Mouse (Mus musculus) neural tube, embryonic 14.5 days (tissue): ENCODE measurements around the gene Ing1. TPM values are rescaled to one million over a fixed set of nuclear protein-coding genes. Genes with fewer than 3 reads are reported as not detected.

Experiments used
- ATAC-seq: fragments of 200-750 bp; cut with Nextera tagmentation; 2 replicates; pipeline ENCODE4 v1.8.0; 2017; ENCODE audit warnings: low read depth, mild to moderate bottlenecking, moderate TSS enrichment, moderate library complexity
- H3K27ac ChIP-seq: fragments of 300-500 bp; sonication (generic); 2 replicates; pipeline ENCODE4 v1.5.1; 2014; ENCODE audit warnings: low read depth, mild to moderate bottlenecking, control low read depth, low read length, moderate library complexity, mixed read lengths
- H3K27me3 ChIP-seq: fragments of 300-500 bp; sonication (generic); 2 replicates; pipeline ENCODE4 v1.6.1; 2014; ENCODE audit warnings: low read length; ENCODE audit not compliant: control insufficient read depth, insufficient read depth
- H3K36me3 ChIP-seq: fragments of 300-500 bp; sonication (generic); 2 replicates; pipeline ENCODE4 v1.6.1; 2014; ENCODE audit warnings: low read length, mixed read lengths; ENCODE audit not compliant: control insufficient read depth, insufficient read depth
- H3K4me1 ChIP-seq: fragments of 300-500 bp; sonication (generic); 2 replicates; pipeline ENCODE4 v1.6.1; 2014; ENCODE audit warnings: low read length; ENCODE audit not compliant: control insufficient read depth, insufficient read depth
- H3K4me2 ChIP-seq: fragments of 300-500 bp; sonication (generic); 2 replicates; pipeline ENCODE4 v1.6.1; 2014; ENCODE audit warnings: mild to moderate bottlenecking, low read depth, low read length, control low read depth
- H3K4me3 ChIP-seq: fragments of 300-500 bp; sonication (generic); 2 replicates; pipeline ENCODE4 v1.5.1; 2014; ENCODE audit warnings: low read depth, low read length, control low read depth, mixed read lengths
- H3K9ac ChIP-seq: fragments of 300-500 bp; sonication (generic); replicated peaks from 2 replicates; pipeline ENCODE4 v1.6.1; 2014; ENCODE audit warnings: low read depth, mild to moderate bottlenecking, control low read depth, low read length, mixed read lengths
- H3K9me3 ChIP-seq: fragments of 300-500 bp; sonication (generic); 2 replicates; pipeline ENCODE4 v1.6.1; 2016; ENCODE audit warnings: low read length; ENCODE audit not compliant: control insufficient read depth
- WGBS: fragments of 180-500 bp; shearing (Covaris S2); extraction: QIAGEN DNeasy Blood & Tissue Kit; methylation state at CpG from one replicate; pipeline ENCODE4 v1.1.7; 2014; 5-methylcytosine and 5-hydroxymethylcytosine counted together
- polyA plus RNA-seq: library from polyadenylated mRNA; unstranded; fragments of >200 nt; fragmentation: Nextera tagmentation; extraction: Ambion mirVana; gene quantifications from 2 replicates; pipeline ENCODE4 v1.2.1, GENCODE M21; 2014

Gene Ing1
- polyA plus RNA-seq, 1 experiment from 2014 or later: 38.1 TPM

- ATAC-seq: no peak
- Histone ChIP-seq H3K9me3 (no peaks in the 10 kb centered on the region), H3K4me1 (no peaks in the 10 kb centered on the region), H3K27me3 (no peaks in the 10 kb centered on the region), H3K9ac (no peak overlapping the region), H3K27ac (no peak overlapping the region), H3K4me3 (no peak overlapping the region), H3K36me3 (peaks cover 22% of the 10 kb centered on the region; the same call in 1 of the 2 replicates), H3K4me2 (no peak overlapping the region)
- 95% methylated on average over 6 of the region's 6 CpGs for WGBS
These were observed 37.3 kb upstream of the Ing1 start for GRCm38 (mm10) chr8:11518056-11518396.

- H3K4me3 ChIP-seq: no peak overlapping the region
- H3K9me3 ChIP-seq: no peaks in the 10 kb centered on the region
- no peak overlapping the region for H3K4me2 ChIP-seq
- H3K36me3 ChIP-seq: peaks cover 17% of the 10 kb centered on the region; the same call in 1 of the 2 replicates
- 91% methylated on average over 11 of the region's 11 CpGs for WGBS
- no peaks in the 10 kb centered on the region for H3K27me3 ChIP-seq
- H3K27ac ChIP-seq: no peak overlapping the region
- ATAC-seq: no peak
- H3K9ac ChIP-seq: no peak overlapping the region
- no peaks in the 10 kb centered on the region for H3K4me1 ChIP-seq
These were observed 36.7 kb upstream of the Ing1 start for GRCm38 (mm10) chr8:11518676-11519075.

GRCm38 (mm10) chr8:11523331-11523730, 32.0 kb upstream of the Ing1 start:
- ATAC-seq: no peak
- Histone ChIP-seq H3K4me1 (no peaks in the 10 kb centered on the region), H3K27me3 (no peaks in the 10 kb centered on the region), H3K9me3 (no peaks in the 10 kb centered on the region), H3K4me3 (no peak overlapping the region), H3K36me3 (0 out of 2 replicates have a peak, but pooled peaks cover 6% of the 10 kb centered on the region), H3K4me2 (no peak overlapping the region), H3K9ac (no peak overlapping the region), H3K27ac (no peak overlapping the region)
- WGBS: 97% methylated on average over 3 of the region's 3 CpGs

- ATAC-seq: no peak
- Histone ChIP-seq H3K4me2 (no peak overlapping the region), H3K4me3 (no peak overlapping the region), H3K4me1 (no peaks in the 10 kb centered on the region), H3K27me3 (no peaks in the 10 kb centered on the region), H3K27ac (no peak overlapping the region), H3K9ac (no peak overlapping the region), H3K9me3 (no peaks in the 10 kb centered on the region), H3K36me3 (0 out of 2 replicates have a peak, but pooled peaks cover 4% of the 10 kb centered on the region)
- WGBS: 80% methylated on average over 18 of the region's 18 CpGs
These were observed 25.1 kb upstream of the Ing1 start for GRCm38 (mm10) chr8:11530155-11530770.

GRCm38 (mm10) chr8:11530849-11531248, 24.5 kb upstream of the Ing1 start:
- no peak overlapping the region for H3K4me2 ChIP-seq
- 0 out of 2 replicates have a peak, but pooled peaks cover 4% of the 10 kb centered on the region for H3K36me3 ChIP-seq
- H3K27me3 ChIP-seq: no peaks in the 10 kb centered on the region
- H3K4me3 ChIP-seq: no peak overlapping the region
- H3K4me1 ChIP-seq: no peaks in the 10 kb centered on the region
- no peak overlapping the region for H3K9ac ChIP-seq
- WGBS: 82% methylated on average over 4 of the region's 4 CpGs
- no peak for ATAC-seq
- H3K9me3 ChIP-seq: no peaks in the 10 kb centered on the region
- no peak overlapping the region for H3K27ac ChIP-seq

GRCm38 (mm10) chr8:11534494-11534893, 20.9 kb upstream of the Ing1 start:
- ATAC-seq: no peak
- H3K27ac ChIP-seq: no peak overlapping the region
- 40% methylated on average over 9 of the region's 9 CpGs for WGBS
- H3K36me3 ChIP-seq: no peaks in the 10 kb centered on the region; the same call in 1 of the 2 replicates
- H3K4me1 ChIP-seq: no peaks in the 10 kb centered on the region
- H3K9ac ChIP-seq: no peak overlapping the region
- no peaks in the 10 kb centered on the region for H3K27me3 ChIP-seq
- H3K4me2 ChIP-seq: no peak overlapping the region
- H3K9me3 ChIP-seq: no peaks in the 10 kb centered on the region
- H3K4me3 ChIP-seq: no peak overlapping the region

GRCm38 (mm10) chr8:11539049-11539448, 16.3 kb upstream of the Ing1 start:
- H3K4me1 ChIP-seq: no peaks in the 10 kb centered on the region
- H3K9ac ChIP-seq: no peak overlapping the region
- H3K9me3 ChIP-seq: no peaks in the 10 kb centered on the region
- H3K4me2 ChIP-seq: no peak overlapping the region
- 93% methylated on average over 4 of the region's 4 CpGs for WGBS
- ATAC-seq: no peak
- H3K27me3 ChIP-seq: no peaks in the 10 kb centered on the region
- no peak overlapping the region for H3K27ac ChIP-seq
- peaks cover 13% of the 10 kb centered on the region; the same call in 1 of the 2 replicates for H3K36me3 ChIP-seq
- no peak overlapping the region for H3K4me3 ChIP-seq

- no peak overlapping the region for H3K4me3 ChIP-seq
- peaks cover 13% of the 10 kb centered on the region; the same call in 1 of the 2 replicates for H3K36me3 ChIP-seq
- H3K27ac ChIP-seq: no peak overlapping the region
- no peak overlapping the region for H3K4me2 ChIP-seq
- H3K4me1 ChIP-seq: no peaks in the 10 kb centered on the region
- H3K9me3 ChIP-seq: no peaks in the 10 kb centered on the region
- ATAC-seq: no peak
- H3K9ac ChIP-seq: no peak overlapping the region
- no peaks in the 10 kb centered on the region for H3K27me3 ChIP-seq
- 94% methylated on average over 8 of the region's 8 CpGs for WGBS
These were observed 15.2 kb upstream of the Ing1 start for GRCm38 (mm10) chr8:11540182-11540581.

- WGBS: 94% methylated on average over 12 of the region's 12 CpGs
- Histone ChIP-seq H3K9ac (no peak overlapping the region), H3K36me3 (peaks cover 13% of the 10 kb centered on the region; the same call in 1 of the 2 replicates), H3K27ac (no peak overlapping the region), H3K9me3 (no peaks in the 10 kb centered on the region), H3K4me2 (no peak overlapping the region), H3K27me3 (no peaks in the 10 kb centered on the region), H3K4me3 (no peak overlapping the region), H3K4me1 (no peaks in the 10 kb centered on the region)
- no peak for ATAC-seq
These were observed 13.3 kb upstream of the Ing1 start for GRCm38 (mm10) chr8:11542031-11542430.
